Mouse (Mus musculus) testis, adult 2 months (tissue): ENCODE results near the gene Phlpp1.

ENCODE experiments used
- CTCF ChIP-seq: fragments of 200-500 bp; IDR thresholded peaks from 2 replicates; pipeline ENCODE4 v1.5.1; 2012; ENCODE audit warnings: low read depth, mild to moderate bottlenecking, inconsistent platforms, low read length, moderate library complexity; ENCODE audit not compliant: control insufficient read depth, insufficient read depth, insufficient replicate concordance
- POLR2A ChIP-seq: fragments of 200-500 bp; IDR thresholded peaks from 2 replicates; pipeline ENCODE4 v1.6.1; 2012; ENCODE audit warnings: low read depth, mild to moderate bottlenecking, inconsistent platforms, low read length, moderate library complexity; ENCODE audit not compliant: control insufficient read depth

DNA sequence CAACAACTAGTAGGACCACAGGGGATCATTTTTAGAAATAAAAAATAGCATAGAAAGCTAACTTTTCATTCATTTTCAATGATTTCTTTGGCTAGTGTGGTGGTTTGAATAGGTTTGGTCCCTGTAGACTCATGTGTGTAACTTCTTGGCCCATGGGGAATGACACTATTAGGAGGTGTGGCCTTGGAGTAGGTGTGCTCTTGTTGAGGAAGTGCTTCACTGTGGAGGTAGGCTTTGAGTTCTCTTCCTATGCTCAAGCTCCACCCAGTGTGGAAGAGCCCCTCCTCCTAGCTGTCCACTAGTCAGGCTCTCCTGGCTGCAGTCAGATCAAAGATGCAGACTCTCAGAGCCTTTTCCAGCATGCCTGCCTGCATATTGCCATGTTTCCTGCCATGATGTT lies 18.8 kb upstream of the Phlpp1 start:
- no peak for TF ChIP-seq POLR2A
- no peak for TF ChIP-seq CTCF
